Mouse (Mus musculus) heart, embryonic 12.5 days (tissue): ENCODE data around the gene Ccdc154. TPM values are rescaled to one million over a fixed set of nuclear protein-coding genes. Genes with fewer than 3 reads are reported as not detected.
A peak's percentile ranks its signal among the peaks of the same experiment; 100 is the strongest.
"Not testable (repeated sequence)": the region's sequence is repeated elsewhere in the genome, so short reads cannot be mapped to it uniquely, and the experiment has no call there.

Experiments used
- ATAC-seq: fragments of 200-750 bp; cut with Nextera tagmentation; 2 replicates; pipeline ENCODE4 v1.8.0; 2017; ENCODE audit warnings: moderate TSS enrichment, moderate library complexity; ENCODE audit not compliant: insufficient number of reproducible peaks, low FRiP score
- H3K27ac ChIP-seq: fragments of 300-500 bp; sonication (generic); 2 replicates; pipeline ENCODE4 v1.5.1; 2016; ENCODE audit warnings: mild to moderate bottlenecking, moderate library complexity; ENCODE audit not compliant: poor library complexity, severe bottlenecking
- H3K27me3 ChIP-seq: fragments of 300-500 bp; sonication (generic); replicated peaks from 2 replicates; pipeline ENCODE4 v1.6.1; 2016; ENCODE audit warnings: mild to moderate bottlenecking, moderate library complexity
- H3K36me3 ChIP-seq: fragments of 300-500 bp; sonication (generic); 2 replicates; pipeline ENCODE4 v1.6.1; 2016; ENCODE audit warnings: mild to moderate bottlenecking, moderate library complexity
- H3K4me1 ChIP-seq: fragments of 300-500 bp; sonication (generic); replicated peaks from 2 replicates; pipeline ENCODE4 v1.6.1; 2016; ENCODE audit warnings: mild to moderate bottlenecking
- H3K4me2 ChIP-seq: fragments of 300-500 bp; sonication (generic); 2 replicates; pipeline ENCODE4 v1.6.1; 2016; ENCODE audit warnings: mild to moderate bottlenecking, moderate library complexity
- H3K4me3 ChIP-seq: fragments of 300-500 bp; sonication (generic); 2 replicates; pipeline ENCODE4 v1.5.1; 2016; ENCODE audit warnings: mild to moderate bottlenecking
- H3K9ac ChIP-seq: fragments of 300-500 bp; sonication (generic); 2 replicates; pipeline ENCODE4 v1.6.1; 2016; ENCODE audit warnings: mild to moderate bottlenecking, moderate library complexity
- H3K9me3 ChIP-seq: fragments of 300-500 bp; sonication (generic); replicated peaks from 2 replicates; pipeline ENCODE4 v1.6.1; 2016; ENCODE audit warnings: mild to moderate bottlenecking, moderate library complexity
- WGBS: fragments of 180-500 bp; shearing (Covaris S2); methylation state at CpG from one replicate; pipeline ENCODE4 v1.1.7; 2016; 5-methylcytosine and 5-hydroxymethylcytosine counted together
- polyA plus RNA-seq: library from polyadenylated mRNA; unstranded; fragments of >200 nt; fragmentation: Nextera tagmentation; extraction: Ambion mirVana; gene quantifications from 2 replicates; pipeline ENCODE4 v1.2.1, GENCODE M21; 2016

The Ccdc154 gene
- not detected in 2 replicates for polyA plus RNA-seq

GRCm38 (mm10) chr17:25162161-25162560, at the start of gene Ccdc154:
Gene Ccdc154 (plus strand): TSS chr17:25162461.
- ATAC-seq = no peak
- Histone ChIP-seq H3K27me3 (no peaks in the 10 kb centered on the region), H3K4me3 (no peak within 1 kb of the TSS), H3K36me3 (peaks cover 42% of the 10 kb centered on the region), H3K4me2 (no peak within 1 kb of the TSS), H3K27ac (no peak within 1 kb of the TSS), H3K9me3 (no peaks in the 10 kb centered on the region), H3K4me1 (0 out of 2 replicates have a peak, but pooled peaks cover 2% of the 10 kb centered on the region), H3K9ac (no peak within 1 kb of the TSS)
- 70% methylated on average over 1 of the region's 1 CpGs for WGBS

GRCm38 (mm10) chr17:25114908-25115645, 47.2 kb upstream of the Ccdc154 start:
- Histone ChIP-seq H3K27me3 (no peaks in the 10 kb centered on the region), H3K9me3 (no peaks in the 10 kb centered on the region), H3K27ac (peak overlapping the region; percentile 86), H3K4me2 (peak overlapping the region; percentile 92), H3K36me3 (peaks cover 34% of the 10 kb centered on the region), H3K9ac (peak overlapping the region; percentile 80), H3K4me3 (peak overlapping the region; percentile 53), H3K4me1 (peaks cover 18% of the 10 kb centered on the region)
- WGBS = 12% methylated on average over 23 of the region's 23 CpGs
- peak; percentile 59 for ATAC-seq

- peak within 1 kb of the TSS; percentile 53 for H3K4me3 ChIP-seq
- H3K4me1 ChIP-seq = peaks cover 18% of the 10 kb centered on the region
- H3K4me2 ChIP-seq = peak within 1 kb of the TSS; percentile 92
- 6% methylated on average over 40 of the region's 40 CpGs for WGBS
- H3K9ac ChIP-seq = peak within 1 kb of the TSS; percentile 80
- H3K9me3 ChIP-seq = no peaks in the 10 kb centered on the region
- H3K27ac ChIP-seq = peak within 1 kb of the TSS; percentile 86
- ATAC-seq = peak; percentile 93
- no peaks in the 10 kb centered on the region for H3K27me3 ChIP-seq
- peaks cover 26% of the 10 kb centered on the region for H3K36me3 ChIP-seq
Observed at GRCm38 (mm10) chr17:25115664-25116432, 46.4 kb upstream of the Ccdc154 start, which contains the start of gene Telo2. Gene Telo2 (minus strand): TSS chr17:25115967.

- H3K27ac ChIP-seq = no peak overlapping the region
- no peak overlapping the region for H3K4me2 ChIP-seq
- WGBS = 30% methylated on average over 4 of the region's 4 CpGs
- no peaks in the 10 kb centered on the region for H3K9me3 ChIP-seq
- H3K4me1 ChIP-seq = peaks cover 15% of the 10 kb centered on the region
- 0 out of 2 replicates have a peak, but pooled peaks cover 7% of the 10 kb centered on the region for H3K27me3 ChIP-seq
- peaks cover 17% of the 10 kb centered on the region for H3K36me3 ChIP-seq
- ATAC-seq = no peak
- no peak overlapping the region for H3K9ac ChIP-seq
- no peak overlapping the region for H3K4me3 ChIP-seq
Observed at GRCm38 (mm10) chr17:25117263-25117662, 45.0 kb upstream of the Ccdc154 start.

- ATAC-seq = no peak
- H3K9ac ChIP-seq = no peak within 1 kb of the TSS
- peaks cover 15% of the 10 kb centered on the region; the same call in 1 of the 2 replicates for H3K27me3 ChIP-seq
- H3K4me3 ChIP-seq = no peak within 1 kb of the TSS
- no peaks in the 10 kb centered on the region for H3K36me3 ChIP-seq
- H3K27ac ChIP-seq = no peak within 1 kb of the TSS
- 29% methylated on average over 3 of the region's 3 CpGs for WGBS
- peaks cover 5% of the 10 kb centered on the region; the same call in 1 of the 2 replicates for H3K4me1 ChIP-seq
- no peaks in the 10 kb centered on the region for H3K9me3 ChIP-seq
- no peak within 1 kb of the TSS for H3K4me2 ChIP-seq
Observed at GRCm38 (mm10) chr17:25120406-25120805, 41.9 kb upstream of the Ccdc154 start, which contains the start of gene Ptx4. Gene Ptx4 (plus strand): TSS chr17:25120760.

GRCm38 (mm10) chr17:25123979-25124378, 38.3 kb upstream of the Ccdc154 start:
- no peak overlapping the region for H3K9ac ChIP-seq
- H3K36me3 ChIP-seq = no peaks in the 10 kb centered on the region
- peaks cover 15% of the 10 kb centered on the region; the same call in 1 of the 2 replicates for H3K27me3 ChIP-seq
- H3K9me3 ChIP-seq = no peaks in the 10 kb centered on the region
- H3K4me1 ChIP-seq = peaks cover 8% of the 10 kb centered on the region; the same call in 1 of the 2 replicates
- WGBS = 24% methylated on average over 7 of the region's 7 CpGs
- no peak overlapping the region for H3K4me3 ChIP-seq
- H3K27ac ChIP-seq = no peak overlapping the region
- ATAC-seq = no peak
- H3K4me2 ChIP-seq = no peak overlapping the region

- not testable (repeated sequence) for H3K4me3 ChIP-seq, H3K4me1 ChIP-seq, H3K9me3 ChIP-seq, H3K9ac ChIP-seq, H3K36me3 ChIP-seq, H3K4me2 ChIP-seq, ATAC-seq, H3K27ac ChIP-seq
- WGBS = 56% methylated on average over 3 of the region's 3 CpGs
- peaks cover 15% of the 10 kb centered on the region; the same call in 1 of the 2 replicates for H3K27me3 ChIP-seq
Observed at GRCm38 (mm10) chr17:25125442-25126060, 36.7 kb upstream of the Ccdc154 start.

- WGBS = 16% methylated on average over 8 of the region's 8 CpGs
- Histone ChIP-seq H3K4me2 (peak overlapping the region; percentile 41), H3K36me3 (no peaks in the 10 kb centered on the region), H3K27ac (0 out of 2 replicates have a peak overlapping the region, but pooled peaks have one; percentile 11), H3K4me1 (peaks cover 8% of the 10 kb centered on the region; the same call in 1 of the 2 replicates), H3K9me3 (no peaks in the 10 kb centered on the region), H3K9ac (no peak overlapping the region), H3K4me3 (no peak overlapping the region), H3K27me3 (peaks cover 8% of the 10 kb centered on the region; the same call in 1 of the 2 replicates)
- ATAC-seq = peak; percentile 90
Observed at GRCm38 (mm10) chr17:25127079-25127478, 35.2 kb upstream of the Ccdc154 start.

GRCm38 (mm10) chr17:25127681-25128080, 34.6 kb upstream of the Ccdc154 start:
- Histone ChIP-seq H3K4me2 (0 out of 2 replicates have a peak overlapping the region, but pooled peaks have one; percentile 41), H3K27me3 (peaks cover 6% of the 10 kb centered on the region; the same call in 1 of the 2 replicates), H3K9me3 (no peaks in the 10 kb centered on the region), H3K9ac (no peak overlapping the region), H3K27ac (no peak overlapping the region), H3K4me3 (no peak overlapping the region), H3K36me3 (no peaks in the 10 kb centered on the region), H3K4me1 (peaks cover 8% of the 10 kb centered on the region; the same call in 1 of the 2 replicates)
- ATAC-seq = no peak
- WGBS = 44% methylated on average over 9 of the region's 9 CpGs

- no peaks in the 10 kb centered on the region for H3K27me3 ChIP-seq
- no peak overlapping the region for H3K4me2 ChIP-seq
- no peak for ATAC-seq
- H3K9ac ChIP-seq = no peak overlapping the region
- no peak overlapping the region for H3K27ac ChIP-seq
- WGBS = 88% methylated on average over 1 of the region's 1 CpGs
- no peak overlapping the region for H3K4me3 ChIP-seq
- peaks cover 19% of the 10 kb centered on the region for H3K4me1 ChIP-seq
- no peaks in the 10 kb centered on the region for H3K9me3 ChIP-seq
- no peaks in the 10 kb centered on the region for H3K36me3 ChIP-seq
Observed at GRCm38 (mm10) chr17:25130060-25130459, 32.2 kb upstream of the Ccdc154 start.
